Mouse (Mus musculus): ENCODE results near the gene Zbtb46.
A peak's percentile ranks its signal among the peaks of the same experiment; 100 is the strongest.

Zbtb46 gene

GRCm38 (mm10) chr2:181463008-181463738 lies 3.9 kb upstream of the Zbtb46 start:
- no peak for DNase-seq (ENCODE audit: low read depth, low spot score)

- DNase-seq (ENCODE audit: low read depth, low spot score), result no peak
Observed at GRCm38 (mm10) chr2:181462604-181463003, 3.4 kb upstream of the Zbtb46 start.

GRCm38 (mm10) chr2:181461536-181462100 lies 2.4 kb upstream of the Zbtb46 start:
- DNase-seq (ENCODE audit: low read depth, low spot score), result no peak

- DNase-seq (ENCODE audit: low read depth, low spot score), result no peak
Observed at GRCm38 (mm10) chr2:181459673-181460621, 721 bp upstream of the Zbtb46 start.

GRCm38 (mm10) chr2:181458411-181459152 lies 644 bp downstream of the Zbtb46 start:
- DNase-seq (ENCODE audit: low read depth, low spot score), result no peak

GRCm38 (mm10) chr2:181457831-181458230 lies 1.4 kb downstream of the Zbtb46 start:
- DNase-seq (ENCODE audit: low read depth, low spot score), result no peak

GRCm38 (mm10) chr2:181455899-181456298 lies 3.3 kb downstream of the Zbtb46 start:
- DNase-seq (ENCODE audit: low read depth, low spot score), result no peak

GRCm38 (mm10) chr2:181453274-181453673 lies 6.0 kb downstream of the Zbtb46 start:
- no peak for DNase-seq (ENCODE audit: low read depth, low spot score)

GRCm38 (mm10) chr2:181452181-181452580 lies 7.0 kb downstream of the Zbtb46 start:
- DNase-seq (ENCODE audit: low read depth, low spot score), result no peak

- DNase-seq (ENCODE audit: low read depth, low spot score), result no peak
Observed at GRCm38 (mm10) chr2:181443016-181443415, 16.2 kb downstream of the Zbtb46 start.

GRCm38 (mm10) chr2:181438176-181438575 lies 21.1 kb downstream of the Zbtb46 start:
- DNase-seq (ENCODE audit: low read depth, low spot score), result no peak

GRCm38 (mm10) chr2:181436246-181436645 lies 23.0 kb downstream of the Zbtb46 start:
- no peak for DNase-seq (ENCODE audit: low read depth, low spot score)

- DNase-seq (ENCODE audit: low read depth, low spot score), result no peak
Observed at GRCm38 (mm10) chr2:181423834-181424233, 35.4 kb downstream of the Zbtb46 start.

GRCm38 (mm10) chr2:181420903-181421638 lies 38.2 kb downstream of the Zbtb46 start:
- no peak for DNase-seq (ENCODE audit: low read depth, low spot score)

GRCm38 (mm10) chr2:181420426-181420825 lies 38.8 kb downstream of the Zbtb46 start:
- peak; percentile 91 for DNase-seq (ENCODE audit: low read depth, low spot score)

- DNase-seq (ENCODE audit: low read depth, low spot score), result no peak
Observed at GRCm38 (mm10) chr2:181419359-181419758, 39.9 kb downstream of the Zbtb46 start.

- no peak for DNase-seq (ENCODE audit: low read depth, low spot score)
Observed at GRCm38 (mm10) chr2:181415945-181416344, 43.3 kb downstream of the Zbtb46 start.

GRCm38 (mm10) chr2:181413141-181413540 lies 46.1 kb downstream of the Zbtb46 start:
- DNase-seq (ENCODE audit: low read depth, low spot score), result no peak

GRCm38 (mm10) chr2:181410760-181411473 lies 48.3 kb downstream of the Zbtb46 start:
- DNase-seq (ENCODE audit: low read depth, low spot score), result peak; percentile 39

GRCm38 (mm10) chr2:181409643-181410042 lies 49.6 kb downstream of the Zbtb46 start:
- DNase-seq (ENCODE audit: low read depth, low spot score), result no peak

Measured in telencephalon, adult 2 months (tissue).